Mouse (Mus musculus) forebrain, embryonic 10.5 days (tissue): ENCODE results near the gene Clmn. TPM values are rescaled to one million over a fixed set of nuclear protein-coding genes. Genes with fewer than 3 reads are reported as not detected.
A peak's percentile ranks its signal among the peaks of the same experiment; 100 is the strongest.

Source experiments
- DNase-seq: peaks from one replicate; pipeline ENCODE4 v3.0.0-alpha.2; 2017; ENCODE audit warnings: low spot score; ENCODE audit errors: extremely low spot score
- H3K27ac ChIP-seq: fragments of 300-500 bp; sonication (generic); 2 replicates; pipeline ENCODE4 v1.5.1; 2016; ENCODE audit warnings: mild to moderate bottlenecking
- H3K27me3 ChIP-seq: fragments of 300-500 bp; sonication (generic); 2 replicates; pipeline ENCODE4 v1.6.1; 2016; ENCODE audit warnings: mild to moderate bottlenecking; ENCODE audit not compliant: poor library complexity, severe bottlenecking
- H3K36me3 ChIP-seq: fragments of 300-500 bp; sonication (generic); replicated peaks from 2 replicates; pipeline ENCODE4 v1.6.1; 2016; ENCODE audit warnings: mild to moderate bottlenecking, moderate library complexity
- H3K4me1 ChIP-seq: fragments of 300-500 bp; sonication (generic); 2 replicates; pipeline ENCODE4 v1.6.1; 2016
- H3K4me3 ChIP-seq: fragments of 300-500 bp; sonication (generic); 2 replicates; pipeline ENCODE4 v1.5.1; 2016; ENCODE audit warnings: mild to moderate bottlenecking, moderate library complexity
- H3K9me3 ChIP-seq: fragments of 300-500 bp; sonication (generic); 2 replicates; pipeline ENCODE4 v1.6.1; 2016; ENCODE audit warnings: mild to moderate bottlenecking, moderate library complexity
- WGBS: fragments of 180-500 bp; shearing (Covaris S2); methylation state at CpG from one replicate; pipeline ENCODE4 v1.1.7; 2016; 5-methylcytosine and 5-hydroxymethylcytosine counted together
- polyA plus RNA-seq: library from polyadenylated mRNA; unstranded; fragments of >200 nt; fragmentation: Nextera tagmentation; extraction: Ambion mirVana; gene quantifications from 2 replicates; pipeline ENCODE4 v1.2.1, GENCODE M21; 2016

Clmn gene
- polyA plus RNA-seq, 1 experiment from 2014 or later = 1.6 TPM

GRCm38 (mm10) chr12:104796635-104797378, 68.1 kb downstream of the Clmn start:
- H3K4me3 ChIP-seq = no peak overlapping the region
- H3K9me3 ChIP-seq = peaks cover 23% of the 10 kb centered on the region; the same call in 1 of the 2 replicates
- H3K4me1 ChIP-seq = peaks cover 19% of the 10 kb centered on the region
- DNase-seq = no peak
- no peak overlapping the region for H3K27ac ChIP-seq
- peaks cover 35% of the 10 kb centered on the region for H3K36me3 ChIP-seq
- H3K27me3 ChIP-seq = no peaks in the 10 kb centered on the region
- WGBS = 86% methylated on average over 11 of the region's 11 CpGs

GRCm38 (mm10) chr12:104794957-104795356, 69.9 kb downstream of the Clmn start:
- Histone ChIP-seq H3K36me3 (peaks cover 36% of the 10 kb centered on the region), H3K27me3 (no peaks in the 10 kb centered on the region), H3K4me1 (peaks cover 12% of the 10 kb centered on the region), H3K9me3 (peaks cover 22% of the 10 kb centered on the region; the same call in 1 of the 2 replicates), H3K4me3 (no peak overlapping the region), H3K27ac (peak overlapping the region; percentile 44; the same call in 1 of the 2 replicates)
- 44% methylated on average over 5 of the region's 5 CpGs for WGBS
- DNase-seq = no peak

GRCm38 (mm10) chr12:104793486-104793885, 71.4 kb downstream of the Clmn start:
- peaks cover 12% of the 10 kb centered on the region for H3K4me1 ChIP-seq
- H3K9me3 ChIP-seq = peaks cover 9% of the 10 kb centered on the region; the same call in 1 of the 2 replicates
- no peak for DNase-seq
- WGBS = 90% methylated on average over 12 of the region's 12 CpGs
- H3K27ac ChIP-seq = no peak overlapping the region
- no peaks in the 10 kb centered on the region for H3K27me3 ChIP-seq
- no peak overlapping the region for H3K4me3 ChIP-seq
- peaks cover 31% of the 10 kb centered on the region for H3K36me3 ChIP-seq

GRCm38 (mm10) chr12:104777603-104778002, 87.3 kb downstream of the Clmn start:
- H3K9me3 ChIP-seq = no peaks in the 10 kb centered on the region
- 90% methylated on average over 1 of the region's 1 CpGs for WGBS
- no peak for DNase-seq
- H3K27me3 ChIP-seq = no peaks in the 10 kb centered on the region
- H3K4me3 ChIP-seq = no peak overlapping the region
- H3K27ac ChIP-seq = no peak overlapping the region
- H3K4me1 ChIP-seq = no peaks in the 10 kb centered on the region; the same call in 1 of the 2 replicates
- peaks cover 30% of the 10 kb centered on the region for H3K36me3 ChIP-seq

- Histone ChIP-seq H3K36me3 (no peaks in the 10 kb centered on the region), H3K4me1 (peaks cover 27% of the 10 kb centered on the region), H3K9me3 (no peaks in the 10 kb centered on the region), H3K27ac (no peak overlapping the region), H3K27me3 (no peaks in the 10 kb centered on the region), H3K4me3 (no peak overlapping the region)
- 85% methylated on average over 2 of the region's 2 CpGs for WGBS
- DNase-seq = no peak
These were observed 92.9 kb downstream of the Clmn start for GRCm38 (mm10) chr12:104771941-104772340.

- Histone ChIP-seq H3K27ac (no peak overlapping the region), H3K27me3 (no peaks in the 10 kb centered on the region), H3K36me3 (no peaks in the 10 kb centered on the region), H3K4me3 (no peak overlapping the region), H3K4me1 (peaks cover 30% of the 10 kb centered on the region), H3K9me3 (no peaks in the 10 kb centered on the region)
- WGBS = 85% methylated on average over 10 of the region's 10 CpGs
- no peak for DNase-seq
These were observed 95.6 kb downstream of the Clmn start for GRCm38 (mm10) chr12:104769201-104769785.

GRCm38 (mm10) chr12:104767183-104767582, 97.7 kb downstream of the Clmn start:
- Histone ChIP-seq H3K27ac (peak overlapping the region; percentile 35; the same call in 1 of the 2 replicates), H3K27me3 (no peaks in the 10 kb centered on the region), H3K9me3 (no peaks in the 10 kb centered on the region), H3K36me3 (no peaks in the 10 kb centered on the region), H3K4me1 (peaks cover 42% of the 10 kb centered on the region), H3K4me3 (no peak overlapping the region)
- WGBS = 79% methylated on average over 4 of the region's 4 CpGs
- DNase-seq = no peak

- Histone ChIP-seq H3K27ac (no peak overlapping the region), H3K9me3 (no peaks in the 10 kb centered on the region), H3K36me3 (no peaks in the 10 kb centered on the region), H3K4me1 (peaks cover 42% of the 10 kb centered on the region), H3K27me3 (no peaks in the 10 kb centered on the region), H3K4me3 (no peak overlapping the region)
- DNase-seq = no peak
- WGBS = 95% methylated on average over 7 of the region's 7 CpGs
These were observed 99.1 kb downstream of the Clmn start for GRCm38 (mm10) chr12:104765761-104766160.

- Histone ChIP-seq H3K27ac (no peak overlapping the region), H3K36me3 (no peaks in the 10 kb centered on the region), H3K4me3 (no peak overlapping the region), H3K9me3 (no peaks in the 10 kb centered on the region), H3K4me1 (peaks cover 42% of the 10 kb centered on the region), H3K27me3 (no peaks in the 10 kb centered on the region)
- WGBS = 90% methylated on average over 5 of the region's 5 CpGs
- DNase-seq = no peak
These were observed 99.8 kb downstream of the Clmn start for GRCm38 (mm10) chr12:104765116-104765515.

- Histone ChIP-seq H3K4me1 (peaks cover 32% of the 10 kb centered on the region), H3K36me3 (no peaks in the 10 kb centered on the region), H3K4me3 (no peak overlapping the region), H3K27me3 (no peaks in the 10 kb centered on the region), H3K9me3 (no peaks in the 10 kb centered on the region), H3K27ac (peak overlapping the region; percentile 48)
- DNase-seq = no peak
- 43% methylated on average over 6 of the region's 6 CpGs for WGBS
These were observed 101.0 kb downstream of the Clmn start for GRCm38 (mm10) chr12:104763918-104764317.

- WGBS = 88% methylated on average over 8 of the region's 8 CpGs
- DNase-seq = no peak
- no peaks in the 10 kb centered on the region for H3K27me3 ChIP-seq
- no peak overlapping the region for H3K27ac ChIP-seq
- no peaks in the 10 kb centered on the region for H3K9me3 ChIP-seq
- H3K4me3 ChIP-seq = no peak overlapping the region
- peaks cover 15% of the 10 kb centered on the region for H3K4me1 ChIP-seq
- no peaks in the 10 kb centered on the region for H3K36me3 ChIP-seq
These were observed 103.5 kb downstream of the Clmn start for GRCm38 (mm10) chr12:104761411-104761810.

GRCm38 (mm10) chr12:104758066-104758465, 106.8 kb downstream of the Clmn start:
- no peak overlapping the region for H3K4me3 ChIP-seq
- no peaks in the 10 kb centered on the region for H3K27me3 ChIP-seq
- H3K36me3 ChIP-seq = no peaks in the 10 kb centered on the region
- H3K27ac ChIP-seq = no peak overlapping the region
- DNase-seq = no peak
- H3K9me3 ChIP-seq = no peaks in the 10 kb centered on the region
- H3K4me1 ChIP-seq = peaks cover 6% of the 10 kb centered on the region
- whole genome bisulfite sequencing = 89% methylated on average over 7 of the region's 7 CpGs

- H3K27me3 ChIP-seq = no peaks in the 10 kb centered on the region
- H3K4me3 ChIP-seq = no peak overlapping the region
- no peak for DNase-seq
- no peaks in the 10 kb centered on the region for H3K9me3 ChIP-seq
- WGBS = 75% methylated on average over 4 of the region's 4 CpGs
- H3K27ac ChIP-seq = no peak overlapping the region
- H3K4me1 ChIP-seq = peaks cover 42% of the 10 kb centered on the region
- H3K36me3 ChIP-seq = peaks cover 12% of the 10 kb centered on the region
These were observed 111.2 kb downstream of the Clmn start for GRCm38 (mm10) chr12:104753686-104754085.
